Mouse (Mus musculus): ENCODE data around the gene Orc5.
"Not testable (repeated sequence)": the region's sequence is repeated elsewhere in the genome, so short reads cannot be mapped to it uniquely, and the experiment has no call there.

GRCm38 (mm10) chr5:22514231-22514630 lies 36.0 kb downstream of the Orc5 start:
- TF ChIP-seq CTCF, EP300 (IDR thresholded peaks at IDR 0.05; ENCODE audit: low read depth): not testable (repeated sequence)
